Mouse (Mus musculus): ENCODE results near the gene Nucb1. TPM values are rescaled to one million over a fixed set of nuclear protein-coding genes. Genes with fewer than 3 reads are reported as not detected.
A peak's percentile ranks its signal among the peaks of the same experiment; 100 is the strongest.

Gene Nucb1
- polyA plus RNA-seq, 1 experiment from 2014 or later, result 84.8 TPM

- ATAC-seq (ENCODE audit: low FRiP score), result no peak
- DNase-seq (ENCODE audit: low spot score, missing footprints), result no peak
- Histone ChIP-seq H3K4me1 (ENCODE audit: control insufficient read depth, insufficient read depth, low read length) (no peaks in the 10 kb centered on the region), H3K9ac (ENCODE audit: low read length) (no peak overlapping the region), H3K4me3 (ENCODE audit: low read depth, low read length) (no peak overlapping the region), H3K27me3 (ENCODE audit: control insufficient read depth, insufficient read depth, low read length) (no peaks in the 10 kb centered on the region), H3K4me2 (no peak overlapping the region), H3K36me3 (ENCODE audit: control insufficient read depth, insufficient read depth, low read length) (no peaks in the 10 kb centered on the region), H3K27ac (ENCODE audit: low read depth, low read length) (no peak overlapping the region), H3K9me3 (ENCODE audit: control insufficient read depth, low read length) (no peaks in the 10 kb centered on the region)
- WGBS, result 87% methylated on average over 16 of the region's 16 CpGs
These were observed 39.6 kb upstream of the Nucb1 start for GRCm38 (mm10) chr7:45549641-45550436.

DNA sequence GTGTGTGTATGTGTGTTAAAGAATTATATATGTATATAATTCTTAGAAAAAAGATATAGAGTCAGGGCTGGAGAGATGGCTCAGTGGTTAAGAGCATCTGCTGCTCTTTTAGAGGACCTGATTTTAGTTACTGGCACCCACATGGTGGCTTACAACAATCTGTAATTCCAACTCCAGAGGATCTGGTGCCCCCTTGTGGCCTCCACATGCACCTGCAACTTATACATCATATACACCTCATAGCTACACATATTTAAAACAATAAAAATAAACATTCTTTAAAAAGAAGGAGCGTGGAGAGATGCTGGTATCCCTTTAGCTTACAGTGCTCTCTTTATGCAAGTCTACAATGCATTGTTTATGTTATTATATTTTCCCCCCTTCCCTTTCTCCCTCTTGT lies 34.3 kb upstream of the Nucb1 start:
- ATAC-seq (ENCODE audit: low FRiP score) (no peak), DNase-seq (ENCODE audit: low spot score, missing footprints) (no peak)
- Histone ChIP-seq H3K27me3 (ENCODE audit: control insufficient read depth, insufficient read depth, low read length) (no peaks in the 10 kb centered on the region), H3K9me3 (ENCODE audit: control insufficient read depth, low read length) (no peaks in the 10 kb centered on the region), H3K4me3 (ENCODE audit: low read depth, low read length) (no peak overlapping the region), H3K36me3 (ENCODE audit: control insufficient read depth, insufficient read depth, low read length) (no peaks in the 10 kb centered on the region), H3K9ac (ENCODE audit: low read length) (no peak overlapping the region), H3K4me2 (no peak overlapping the region), H3K27ac (ENCODE audit: low read depth, low read length) (no peak overlapping the region), H3K4me1 (ENCODE audit: control insufficient read depth, insufficient read depth, low read length) (no peaks in the 10 kb centered on the region)
- WGBS, result 87% methylated on average over 1 of the region's 1 CpGs

DNA sequence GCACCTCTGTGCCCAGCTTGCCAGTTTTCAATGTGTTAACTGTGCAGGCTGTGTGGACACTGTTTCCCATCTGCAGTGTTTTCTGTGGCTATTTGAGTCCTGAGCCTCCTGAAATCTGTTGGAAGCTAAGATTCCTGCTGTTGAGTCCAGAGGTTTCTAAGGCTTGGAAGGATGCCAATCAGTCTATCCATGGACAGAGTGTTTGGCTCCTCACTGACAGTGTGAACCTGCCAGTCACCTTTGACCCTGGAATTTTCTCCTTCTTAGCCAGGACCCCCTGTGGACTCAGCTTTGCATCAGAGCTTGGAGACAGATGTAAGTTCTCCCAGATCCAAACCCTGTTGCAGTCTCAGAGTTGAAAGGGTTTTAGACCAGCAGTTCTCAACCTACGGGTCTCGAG lies 30.0 kb upstream of the Nucb1 start:
- H3K4me3 ChIP-seq (ENCODE audit: low read depth, low read length), result no peak overlapping the region
- no peaks in the 10 kb centered on the region for H3K9me3 ChIP-seq (ENCODE audit: control insufficient read depth, low read length)
- WGBS, result 76% methylated on average over 2 of the region's 2 CpGs
- H3K4me2 ChIP-seq, result no peak overlapping the region
- peaks cover 4% of the 10 kb centered on the region for H3K4me1 ChIP-seq (ENCODE audit: control insufficient read depth, insufficient read depth, low read length)
- no peak for DNase-seq (ENCODE audit: low spot score, missing footprints)
- no peak overlapping the region for H3K27ac ChIP-seq (ENCODE audit: low read depth, low read length)
- H3K36me3 ChIP-seq (ENCODE audit: control insufficient read depth, insufficient read depth, low read length), result no peaks in the 10 kb centered on the region
- H3K27me3 ChIP-seq (ENCODE audit: control insufficient read depth, insufficient read depth, low read length), result no peaks in the 10 kb centered on the region
- no peak for ATAC-seq (ENCODE audit: low FRiP score)
- H3K9ac ChIP-seq (ENCODE audit: low read length), result no peak overlapping the region

DNA sequence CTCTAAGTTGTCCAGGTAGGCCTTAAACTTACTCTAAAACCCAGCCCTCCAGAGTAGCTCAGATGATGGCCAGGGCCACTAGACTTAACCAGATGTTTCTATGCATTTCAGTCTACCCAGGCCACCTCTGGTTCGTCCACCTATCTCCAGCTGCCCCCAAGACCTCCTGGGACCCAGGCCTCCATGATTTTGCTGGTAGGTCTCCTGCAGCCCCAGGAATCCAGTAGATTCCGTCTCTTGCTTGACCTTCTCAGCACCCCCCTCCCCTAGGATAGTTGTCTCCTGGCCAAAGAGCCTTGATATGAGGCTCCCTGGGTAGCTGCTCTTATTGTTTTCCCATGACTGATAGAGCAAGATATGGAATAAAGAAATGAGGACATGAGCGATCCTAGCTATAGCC lies 28.9 kb upstream of the Nucb1 start:
- no peak overlapping the region for H3K4me3 ChIP-seq (ENCODE audit: low read depth, low read length)
- no peak overlapping the region for H3K27ac ChIP-seq (ENCODE audit: low read depth, low read length)
- H3K9me3 ChIP-seq (ENCODE audit: control insufficient read depth, low read length), result no peaks in the 10 kb centered on the region
- no peaks in the 10 kb centered on the region for H3K36me3 ChIP-seq (ENCODE audit: control insufficient read depth, insufficient read depth, low read length)
- no peaks in the 10 kb centered on the region for H3K27me3 ChIP-seq (ENCODE audit: control insufficient read depth, insufficient read depth, low read length)
- H3K9ac ChIP-seq (ENCODE audit: low read length), result no peak overlapping the region
- WGBS, result 88% methylated on average over 3 of the region's 3 CpGs
- ATAC-seq (ENCODE audit: low FRiP score) (peak; percentile 27; the same call in 1 of the 2 replicates), DNase-seq (ENCODE audit: low spot score, missing footprints) (no peak)
- no peak overlapping the region for H3K4me2 ChIP-seq
- H3K4me1 ChIP-seq (ENCODE audit: control insufficient read depth, insufficient read depth, low read length), result peaks cover 4% of the 10 kb centered on the region

- Histone ChIP-seq H3K27me3 (ENCODE audit: control insufficient read depth, insufficient read depth, low read length) (no peaks in the 10 kb centered on the region), H3K27ac (ENCODE audit: low read depth, low read length) (no peak overlapping the region), H3K4me3 (ENCODE audit: low read depth, low read length) (peak overlapping the region; percentile 50), H3K4me2 (peak overlapping the region; percentile 71), H3K4me1 (ENCODE audit: control insufficient read depth, insufficient read depth, low read length) (peaks cover 4% of the 10 kb centered on the region), H3K9ac (ENCODE audit: low read length) (peak overlapping the region; percentile 68), H3K9me3 (ENCODE audit: control insufficient read depth, low read length) (no peaks in the 10 kb centered on the region), H3K36me3 (ENCODE audit: control insufficient read depth, insufficient read depth, low read length) (no peaks in the 10 kb centered on the region)
- DNase-seq (ENCODE audit: low spot score, missing footprints) (peak; percentile 92), ATAC-seq (ENCODE audit: low FRiP score) (peak; percentile 87)
- WGBS, result 3% methylated on average over 28 of the region's 29 CpGs
These were observed 28.2 kb upstream of the Nucb1 start for GRCm38 (mm10) chr7:45538163-45539041.

DNA sequence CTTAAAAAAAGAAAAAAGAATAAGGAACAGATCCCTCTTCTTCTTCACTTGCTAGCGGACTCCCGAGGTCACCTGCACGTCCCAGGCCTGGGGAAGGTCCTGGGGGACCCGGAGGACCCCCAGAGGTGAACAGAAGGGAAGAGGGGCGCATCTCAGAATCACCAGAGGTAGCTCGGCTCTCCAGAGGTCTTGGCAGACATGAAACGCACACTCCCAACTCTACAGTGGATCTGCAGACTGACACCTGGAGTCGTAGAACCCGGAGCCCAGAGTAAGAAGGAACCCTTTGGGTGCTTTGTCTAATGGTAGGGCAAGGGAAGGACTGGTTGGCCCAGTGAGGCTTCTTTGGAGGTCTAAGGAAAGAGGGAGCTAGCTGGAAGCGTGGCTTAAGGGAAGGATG lies 27.4 kb upstream of the Nucb1 start:
- Histone ChIP-seq H3K9me3 (ENCODE audit: control insufficient read depth, low read length) (no peaks in the 10 kb centered on the region), H3K4me1 (ENCODE audit: control insufficient read depth, insufficient read depth, low read length) (peaks cover 4% of the 10 kb centered on the region), H3K9ac (ENCODE audit: low read length) (peak overlapping the region; percentile 68; the same call in 1 of the 2 replicates), H3K27ac (ENCODE audit: low read depth, low read length) (no peak overlapping the region), H3K36me3 (ENCODE audit: control insufficient read depth, insufficient read depth, low read length) (no peaks in the 10 kb centered on the region), H3K4me2 (peak overlapping the region; percentile 71), H3K27me3 (ENCODE audit: control insufficient read depth, insufficient read depth, low read length) (no peaks in the 10 kb centered on the region), H3K4me3 (ENCODE audit: low read depth, low read length) (peak overlapping the region; percentile 50)
- DNase-seq (ENCODE audit: low spot score, missing footprints) (no peak), ATAC-seq (ENCODE audit: low FRiP score) (peak; percentile 1; the same call in 1 of the 2 replicates)
- WGBS, result 79% methylated on average over 10 of the region's 10 CpGs

DNA sequence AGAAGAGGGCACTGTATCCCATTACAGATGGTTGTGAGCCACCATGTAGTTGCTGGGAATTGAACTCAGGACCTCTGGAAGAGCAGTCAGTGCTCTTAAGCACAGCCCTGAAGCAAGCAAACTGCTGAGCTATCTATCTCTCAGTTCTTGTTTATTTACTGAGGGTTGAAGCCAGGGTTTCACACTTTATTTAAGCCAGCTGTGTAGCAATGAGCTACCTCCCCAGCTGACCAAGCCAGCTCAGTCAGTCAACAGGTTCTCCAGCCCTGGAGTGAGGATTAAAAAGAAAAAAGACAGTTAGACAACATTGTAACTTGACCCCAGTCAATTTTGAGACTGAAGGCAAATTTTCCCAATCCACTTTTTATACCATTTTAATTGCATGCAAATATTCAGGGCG lies 25.5 kb upstream of the Nucb1 start:
- H3K4me2 ChIP-seq, result no peak overlapping the region
- H3K4me1 ChIP-seq (ENCODE audit: control insufficient read depth, insufficient read depth, low read length), result peaks cover 4% of the 10 kb centered on the region
- WGBS, result 82% methylated on average over 1 of the region's 1 CpGs
- H3K9ac ChIP-seq (ENCODE audit: low read length), result no peak overlapping the region
- H3K27ac ChIP-seq (ENCODE audit: low read depth, low read length), result no peak overlapping the region
- H3K27me3 ChIP-seq (ENCODE audit: control insufficient read depth, insufficient read depth, low read length), result no peaks in the 10 kb centered on the region
- H3K4me3 ChIP-seq (ENCODE audit: low read depth, low read length), result no peak overlapping the region
- H3K36me3 ChIP-seq (ENCODE audit: control insufficient read depth, insufficient read depth, low read length), result no peaks in the 10 kb centered on the region
- ATAC-seq (ENCODE audit: low FRiP score), result no peak
- DNase-seq (ENCODE audit: low spot score, missing footprints), result no peak
- H3K9me3 ChIP-seq (ENCODE audit: control insufficient read depth, low read length), result no peaks in the 10 kb centered on the region

DNA sequence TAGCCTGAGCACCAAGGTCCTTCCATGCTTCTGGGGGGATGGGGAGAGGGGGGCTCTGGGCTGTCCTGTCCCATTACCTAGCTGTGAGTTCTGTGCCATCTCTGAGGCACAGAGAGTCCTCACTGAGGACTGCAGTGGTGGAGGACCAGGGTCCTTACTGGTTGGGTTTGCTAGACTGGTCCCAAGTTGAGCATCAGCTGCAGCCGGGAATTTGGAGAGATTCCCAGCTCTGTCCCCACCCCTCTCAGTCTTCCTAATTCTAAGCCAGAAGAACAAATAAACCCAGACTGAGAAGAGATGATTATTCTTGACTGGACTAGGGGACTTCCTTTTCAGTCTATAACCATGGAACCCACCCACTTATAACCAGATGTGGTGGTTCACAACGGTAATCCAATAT lies 20.4 kb upstream of the Nucb1 start:
- no peaks in the 10 kb centered on the region for H3K36me3 ChIP-seq (ENCODE audit: control insufficient read depth, insufficient read depth, low read length)
- ATAC-seq (ENCODE audit: low FRiP score), result no peak
- no peak overlapping the region for H3K4me3 ChIP-seq (ENCODE audit: low read depth, low read length)
- H3K9me3 ChIP-seq (ENCODE audit: control insufficient read depth, low read length), result no peaks in the 10 kb centered on the region
- H3K9ac ChIP-seq (ENCODE audit: low read length), result no peak overlapping the region
- no peak overlapping the region; the same call in 1 of the 2 replicates for H3K27ac ChIP-seq (ENCODE audit: low read depth, low read length)
- no peaks in the 10 kb centered on the region for H3K4me1 ChIP-seq (ENCODE audit: control insufficient read depth, insufficient read depth, low read length)
- no peaks in the 10 kb centered on the region for H3K27me3 ChIP-seq (ENCODE audit: control insufficient read depth, insufficient read depth, low read length)
- 74% methylated on average over 2 of the region's 2 CpGs for WGBS
- H3K4me2 ChIP-seq, result no peak overlapping the region
- DNase-seq (ENCODE audit: low spot score, missing footprints), result no peak

DNA sequence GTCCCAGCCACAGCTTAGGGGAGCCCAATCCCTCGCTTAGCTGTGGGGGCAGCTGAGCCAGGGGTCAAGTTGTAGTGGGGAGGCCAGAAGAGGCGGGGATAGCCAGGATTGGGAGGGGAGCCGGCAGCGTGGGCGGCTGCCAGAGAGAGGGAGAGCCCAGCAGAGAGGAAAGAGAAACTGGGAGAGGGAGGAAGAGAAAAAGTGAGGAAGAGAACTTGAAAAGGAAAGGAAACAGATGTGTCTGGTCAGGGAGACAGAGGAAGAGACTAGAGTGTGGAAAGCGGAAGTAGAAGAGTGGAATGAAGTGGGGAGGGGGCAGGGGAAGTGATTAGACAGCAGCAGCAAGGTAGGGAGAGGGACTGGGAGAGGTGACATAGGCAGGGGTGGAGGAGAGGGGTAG lies 19.3 kb upstream of the Nucb1 start:
- H3K27me3 ChIP-seq (ENCODE audit: control insufficient read depth, insufficient read depth, low read length), result no peaks in the 10 kb centered on the region
- H3K4me1 ChIP-seq (ENCODE audit: control insufficient read depth, insufficient read depth, low read length), result peaks cover 8% of the 10 kb centered on the region
- no peaks in the 10 kb centered on the region for H3K9me3 ChIP-seq (ENCODE audit: control insufficient read depth, low read length)
- DNase-seq (ENCODE audit: low spot score, missing footprints) (no peak), ATAC-seq (ENCODE audit: low FRiP score) (no peak)
- WGBS, result 15% methylated on average over 6 of the region's 6 CpGs
- no peak overlapping the region for H3K27ac ChIP-seq (ENCODE audit: low read depth, low read length)
- H3K4me3 ChIP-seq (ENCODE audit: low read depth, low read length), result no peak overlapping the region
- H3K9ac ChIP-seq (ENCODE audit: low read length), result no peak overlapping the region
- no peak overlapping the region for H3K4me2 ChIP-seq
- H3K36me3 ChIP-seq (ENCODE audit: control insufficient read depth, insufficient read depth, low read length), result no peaks in the 10 kb centered on the region
